Mouse (Mus musculus): ENCODE measurements around the gene Ubr2. TPM values are rescaled to one million over a fixed set of nuclear protein-coding genes. Genes with fewer than 3 reads are reported as not detected.

The Ubr2 gene
- polyA plus RNA-seq (2017; shearing (Covaris generic)): 74.8 TPM

DNA sequence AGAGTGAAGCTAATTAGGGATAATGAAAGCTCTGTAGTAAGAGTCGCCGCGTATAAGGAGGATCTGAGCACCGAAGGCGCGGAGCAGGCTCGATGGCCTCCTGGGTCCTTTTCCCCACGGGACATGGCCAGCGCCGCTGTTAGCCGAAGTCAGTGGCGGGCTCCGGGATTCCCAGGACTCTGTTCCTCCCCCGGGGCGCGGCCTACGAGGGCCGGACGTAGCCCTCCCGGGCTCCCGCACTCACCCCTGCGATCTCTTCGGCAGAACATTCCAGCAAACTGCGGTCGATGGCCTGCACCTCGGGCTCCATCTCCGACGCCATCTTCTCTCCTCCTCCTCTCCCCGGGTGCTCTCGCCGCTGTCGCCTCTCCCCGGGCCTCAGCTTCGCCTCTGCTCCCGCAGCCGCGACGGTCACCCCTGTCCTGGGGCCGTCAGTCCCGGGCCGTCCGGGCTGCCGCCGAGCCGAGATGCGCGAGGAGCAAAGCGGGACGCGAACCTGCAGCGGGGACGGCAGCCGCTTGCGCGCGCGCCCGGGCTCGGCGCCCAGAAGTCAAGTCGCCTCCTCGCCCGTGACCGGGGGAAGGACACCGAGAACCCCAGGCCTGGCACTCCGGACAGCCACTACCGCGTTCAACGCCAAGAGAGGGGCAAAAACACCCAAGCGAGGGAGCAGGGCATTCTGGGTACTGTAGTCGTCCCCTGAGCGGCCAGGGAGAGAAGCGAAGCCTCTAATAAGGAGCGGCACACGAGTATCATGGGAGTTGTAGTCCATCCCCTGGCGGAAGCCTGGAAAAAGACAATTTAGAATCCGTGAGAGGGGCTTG is at the start of gene Ubr2:
Ubr2 (minus strand) TSS at position 659 of the 824 bp plus-strand sequence.

DNA sequence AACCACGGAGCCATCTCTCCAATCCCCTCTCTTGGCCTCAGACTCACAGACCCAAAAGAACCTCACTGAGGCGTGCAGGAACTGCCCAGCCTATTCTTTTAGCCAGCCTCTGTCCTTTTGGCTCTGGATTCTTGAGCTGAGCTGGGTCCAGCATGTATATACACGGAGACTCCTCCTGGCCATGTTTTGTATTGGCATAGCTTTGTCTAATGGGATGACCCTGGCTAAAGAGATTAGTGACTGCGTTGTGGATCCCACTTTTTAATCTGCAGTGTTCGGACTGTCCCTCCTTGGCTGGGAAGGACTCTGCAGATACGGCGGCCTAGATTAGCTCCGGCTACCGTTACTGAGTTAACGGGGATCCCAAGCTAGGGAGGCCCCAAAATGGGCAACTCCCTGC is 100.2 kb downstream of the Ubr2 start, which contains the start of gene Prph2:
Prph2 (plus strand) TSS at position 274 of the 400 bp plus-strand sequence.

DNA sequence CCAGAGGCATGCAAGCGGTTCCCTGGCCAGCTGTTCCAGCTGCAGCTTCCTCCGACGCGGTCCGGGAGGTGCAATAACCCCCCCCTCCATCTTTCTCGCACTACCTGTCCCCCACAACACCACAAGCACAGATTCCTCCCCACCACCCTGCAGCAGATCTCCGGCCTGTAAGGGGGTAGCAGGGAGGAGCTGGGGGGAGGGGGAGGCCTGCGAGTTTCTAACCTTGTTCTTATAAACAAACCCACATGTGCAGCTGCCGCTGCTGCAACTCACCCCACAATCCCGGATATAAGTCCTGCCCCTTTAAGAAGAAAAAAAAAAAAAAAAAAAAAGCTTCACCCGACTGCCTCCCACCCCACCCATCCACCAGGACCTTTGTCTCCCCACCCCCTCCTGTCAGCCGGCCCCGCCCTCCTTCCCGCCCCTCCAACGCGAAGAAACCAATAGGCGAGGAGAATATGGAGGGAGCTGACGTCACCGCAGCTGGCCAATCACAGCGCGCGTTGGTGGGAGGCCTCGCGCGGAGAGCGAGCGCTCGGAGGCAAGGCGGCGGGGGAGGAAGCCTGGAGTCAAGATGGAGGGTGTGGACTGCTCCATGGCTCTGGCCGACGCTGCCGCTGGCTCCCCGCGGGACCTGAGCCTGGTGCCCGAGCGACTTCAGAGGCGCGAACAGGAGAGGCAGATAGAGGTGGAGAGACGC is 120.1 kb downstream of the Ubr2 start, which contains the start of gene Tbcc:
Tbcc (plus strand) TSS at position 569 of the 700 bp plus-strand sequence.

Other genes with a start within 250 kb of the Ubr2 start
- gene Ptcra, start 246.8 kb downstream of the Ubr2 start, polyA plus RNA-seq (2017; shearing (Covaris generic)): not detected
- 30.2 TPM for gene 2310039H08Rik, start 237.9 kb downstream of the Ubr2 start, polyA plus RNA-seq (2017; shearing (Covaris generic))
- gene Rpl7l1, start 227.9 kb downstream of the Ubr2 start, polyA plus RNA-seq (2017; shearing (Covaris generic)): 69.8 TPM
- gene Bicral, start 152.1 kb downstream of the Ubr2 start, polyA plus RNA-seq (2017; shearing (Covaris generic)): 24.5 TPM
- 30.5 TPM for gene Tbcc, start 119.9 kb downstream of the Ubr2 start, polyA plus RNA-seq (2017; shearing (Covaris generic))
- gene Prph2, start 100.1 kb downstream of the Ubr2 start, polyA plus RNA-seq (2017; shearing (Covaris generic)): not detected